Mouse (Mus musculus) cerebellum, adult 11 months (tissue): ENCODE results near the gene Pnkd.
A peak's percentile ranks its signal among the peaks of the same experiment; 100 is the strongest.
"Not testable (repeated sequence)": the region's sequence is repeated elsewhere in the genome, so short reads cannot be mapped to it uniquely, and the experiment has no call there.

ENCODE experiments used
- DNase-seq: peaks from one replicate; pipeline ENCODE4 v3.0.0; 2022

Gene Pnkd

GRCm38 (mm10) chr1:74392446-74392994, 107.8 kb downstream of the Pnkd start:
- DNase-seq = no peak

- DNase-seq = no peak
These were observed 108.3 kb downstream of the Pnkd start for GRCm38 (mm10) chr1:74393010-74393409.

- DNase-seq = no peak
These were observed 109.0 kb downstream of the Pnkd start for GRCm38 (mm10) chr1:74393697-74394096.

- DNase-seq = no peak
These were observed 109.6 kb downstream of the Pnkd start for GRCm38 (mm10) chr1:74394311-74394710.

- DNase-seq = no peak
These were observed 110.1 kb downstream of the Pnkd start for GRCm38 (mm10) chr1:74394858-74395257.

- DNase-seq = no peak
These were observed 110.6 kb downstream of the Pnkd start for GRCm38 (mm10) chr1:74395290-74395689.

- DNase-seq = not testable (repeated sequence)
These were observed 111.9 kb downstream of the Pnkd start for GRCm38 (mm10) chr1:74396456-74397222.

- DNase-seq = peak; percentile 95
These were observed 112.7 kb downstream of the Pnkd start for GRCm38 (mm10) chr1:74397268-74397918.

GRCm38 (mm10) chr1:74397919-74398451, 113.3 kb downstream of the Pnkd start:
- peak; percentile 67 for DNase-seq

- DNase-seq = no peak
These were observed 115.8 kb downstream of the Pnkd start for GRCm38 (mm10) chr1:74400531-74400930.

GRCm38 (mm10) chr1:74401015-74401702, 116.4 kb downstream of the Pnkd start:
- no peak for DNase-seq
